Mouse (Mus musculus): Measurements from ENCODE around the gene Atf6. TPM values are rescaled to one million over a fixed set of nuclear protein-coding genes. Genes with fewer than 3 reads are reported as not detected.

Atf6 gene
- polyA plus RNA-seq, 1 experiment, result not detected

DNA sequence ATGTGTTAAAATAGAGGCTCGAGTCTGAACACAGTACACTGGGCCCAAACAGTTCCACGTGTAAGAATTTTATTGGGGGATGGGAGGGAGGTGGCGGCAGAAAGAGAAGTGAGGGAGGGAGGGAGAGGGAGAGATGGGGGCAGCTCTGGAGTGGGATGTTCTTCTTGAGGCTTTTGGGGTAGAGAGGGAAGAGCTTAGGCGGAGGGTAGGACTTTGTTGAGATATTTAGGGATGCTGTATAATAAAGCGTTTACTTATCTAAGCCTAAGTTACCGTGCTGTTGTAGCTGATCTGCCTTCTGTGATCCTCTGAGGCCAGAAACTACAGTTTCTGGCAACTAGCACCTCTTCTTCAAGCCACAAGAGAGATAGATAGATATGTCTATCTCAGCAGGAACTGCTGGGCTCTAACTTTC, 18.5 kb upstream of the Atf6 start:
- H3K4me3 ChIP-seq (ENCODE audit: insufficient read depth, low read depth, low read length), result no peak overlapping the region
- peaks cover 4% of the 10 kb centered on the region; the same call in 1 of the 2 replicates for H3K4me1 ChIP-seq (ENCODE audit: control insufficient read depth, insufficient read depth, low read length)
- 47% methylated on average over 6 of the region's 6 CpGs for WGBS
- TF ChIP-seq POLR2A (IDR thresholded peaks at IDR 0.05; ENCODE audit: insufficient read depth, low read depth, low read length) (no peak), CTCF (IDR thresholded peaks at IDR 0.05; ENCODE audit: insufficient read depth, low read depth, low read length) (no peak)
- H3K27ac ChIP-seq (ENCODE audit: insufficient read depth, low read depth, low read length), result no peak overlapping the region

DNA sequence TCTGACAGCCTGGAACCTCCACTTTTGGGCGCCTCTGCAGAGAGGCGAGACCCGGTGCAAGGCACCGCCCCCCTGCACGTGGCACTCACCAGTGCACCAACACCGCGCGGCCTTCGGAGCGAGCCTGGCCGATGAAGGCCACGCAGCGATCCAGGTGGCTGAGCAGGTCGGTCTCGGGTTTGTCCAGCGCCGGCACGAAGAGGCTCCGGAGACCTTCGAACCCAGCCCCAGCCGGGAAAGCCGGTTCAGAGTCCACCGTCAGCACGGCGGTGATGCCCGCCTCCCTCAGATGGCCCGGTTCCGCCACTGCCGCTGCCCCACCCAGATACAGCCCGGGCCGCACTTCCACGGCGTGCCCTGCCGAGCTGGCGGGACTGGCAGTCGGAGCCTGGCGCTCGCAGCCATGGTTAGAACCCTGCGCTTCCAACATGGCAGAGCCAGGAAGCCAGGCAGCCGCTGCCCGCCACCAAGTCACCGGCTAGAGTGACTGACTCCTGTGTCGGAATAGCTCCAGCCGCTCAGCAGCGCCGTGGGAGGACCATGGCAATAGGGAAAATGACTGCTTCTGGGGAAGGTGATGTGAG, 17.5 kb upstream of the Atf6 start, which contains the start of the genes Gm26620 and Dusp12:
Gene Gm26620 (plus strand): TSS at position 88 of the 584 bp plus-strand sequence.
Gene Dusp12 (minus strand): TSS at position 563 of the 584 bp plus-strand sequence.
- Histone ChIP-seq H3K4me1 (ENCODE audit: control insufficient read depth, insufficient read depth, low read length) (peaks cover 4% of the 10 kb centered on the region; the same call in 1 of the 2 replicates), H3K4me3 (ENCODE audit: insufficient read depth, low read depth, low read length) (peak within 1 kb of the TSS; percentile 60), H3K27ac (ENCODE audit: insufficient read depth, low read depth, low read length) (no peak within 1 kb of the TSS)
- under 1% methylated on average over 46 of the region's 46 CpGs for WGBS
- 0 out of 2 replicates have a peak, but pooled peaks have one; percentile 23 for TF ChIP-seq POLR2A (IDR thresholded peaks at IDR 0.05; ENCODE audit: insufficient read depth, low read depth, low read length)
- peak; percentile 53 for TF ChIP-seq CTCF (IDR thresholded peaks at IDR 0.05; ENCODE audit: insufficient read depth, low read depth, low read length)

DNA sequence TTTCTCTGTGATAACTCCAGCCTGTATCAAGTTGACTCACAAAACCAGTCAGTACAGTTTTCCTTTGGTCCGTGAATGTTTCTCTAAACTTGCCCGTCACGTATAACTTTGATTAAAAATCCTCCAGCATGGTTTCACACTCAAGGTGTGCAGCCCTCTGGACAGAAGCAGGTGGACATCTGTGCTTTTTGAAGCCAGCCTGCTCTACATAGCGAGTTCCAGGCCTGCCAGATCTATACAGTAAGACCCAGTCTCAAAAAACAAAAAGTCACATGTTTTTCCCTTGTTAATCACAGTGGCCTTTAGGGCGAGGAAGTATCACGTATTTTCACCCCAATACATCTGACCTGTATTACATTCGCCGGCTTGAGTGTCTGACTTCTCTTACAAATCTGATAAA, 16.8 kb upstream of the Atf6 start:
- H3K4me3 ChIP-seq (ENCODE audit: insufficient read depth, low read depth, low read length), result peak overlapping the region; percentile 60; the same call in 1 of the 2 replicates
- H3K27ac ChIP-seq (ENCODE audit: insufficient read depth, low read depth, low read length), result no peak overlapping the region
- 20% methylated on average over 8 of the region's 8 CpGs for WGBS
- TF ChIP-seq CTCF (IDR thresholded peaks at IDR 0.05; ENCODE audit: insufficient read depth, low read depth, low read length) (no peak), POLR2A (IDR thresholded peaks at IDR 0.05; ENCODE audit: insufficient read depth, low read depth, low read length) (no peak)
- peaks cover 4% of the 10 kb centered on the region; the same call in 1 of the 2 replicates for H3K4me1 ChIP-seq (ENCODE audit: control insufficient read depth, insufficient read depth, low read length)

DNA sequence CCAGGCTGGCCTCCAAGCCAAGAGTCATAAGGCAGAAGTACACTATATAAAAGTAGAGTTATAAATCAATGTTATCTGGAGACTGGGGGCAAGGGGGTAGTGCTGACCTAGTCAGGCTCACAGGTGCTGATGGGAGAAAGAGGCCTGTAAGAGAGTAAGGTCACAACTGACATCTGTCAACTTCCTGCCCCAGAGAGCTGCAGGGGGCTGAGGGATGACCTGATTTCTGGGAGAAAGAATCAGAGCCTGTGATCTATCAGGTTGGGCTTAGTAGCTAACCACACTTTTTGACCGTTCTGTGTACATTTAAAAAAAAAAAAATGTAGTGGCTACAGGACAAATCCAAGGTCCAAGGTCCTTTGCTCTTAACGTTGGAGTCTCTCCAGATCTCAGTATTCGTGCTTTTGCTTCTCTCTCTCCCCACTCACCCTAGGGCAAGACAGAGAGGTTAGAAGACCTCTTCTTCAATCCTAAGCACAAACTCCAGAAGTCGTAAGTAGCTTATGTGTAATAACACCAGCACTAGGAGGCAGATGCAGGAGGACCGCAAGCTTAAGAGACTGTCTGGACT, 15.4 kb upstream of the Atf6 start:
- TF ChIP-seq CTCF (IDR thresholded peaks at IDR 0.05; ENCODE audit: insufficient read depth, low read depth, low read length) (no peak), POLR2A (IDR thresholded peaks at IDR 0.05; ENCODE audit: insufficient read depth, low read depth, low read length) (no peak)
- 83% methylated on average over 5 of the region's 5 CpGs for WGBS
- Histone ChIP-seq H3K27ac (ENCODE audit: insufficient read depth, low read depth, low read length) (no peak overlapping the region), H3K4me3 (ENCODE audit: insufficient read depth, low read depth, low read length) (no peak overlapping the region), H3K4me1 (ENCODE audit: control insufficient read depth, insufficient read depth, low read length) (peaks cover 4% of the 10 kb centered on the region; the same call in 1 of the 2 replicates)

DNA sequence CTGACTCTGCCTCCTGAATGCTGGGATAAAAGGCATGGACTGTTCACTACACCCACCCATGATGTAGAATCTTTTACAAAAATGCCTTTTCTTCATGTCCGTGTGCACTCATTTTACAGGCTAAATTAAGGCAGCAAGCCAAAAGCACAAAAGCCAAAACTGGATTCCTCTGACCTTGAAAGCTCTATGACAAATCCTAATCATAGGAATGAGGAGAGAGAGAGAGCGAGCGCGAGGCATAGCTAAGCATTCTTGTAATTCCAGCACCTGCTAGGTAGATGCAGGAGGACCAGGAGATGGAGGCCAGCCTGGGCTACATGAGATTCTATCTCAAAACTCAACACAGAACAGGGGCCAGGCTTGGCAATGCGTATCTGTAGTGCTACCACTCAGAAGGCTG, 9.3 kb upstream of the Atf6 start:
- TF ChIP-seq POLR2A (IDR thresholded peaks at IDR 0.05; ENCODE audit: insufficient read depth, low read depth, low read length) (no peak), CTCF (IDR thresholded peaks at IDR 0.05; ENCODE audit: insufficient read depth, low read depth, low read length) (no peak)
- 92% methylated on average over 5 of the region's 5 CpGs for WGBS

DNA sequence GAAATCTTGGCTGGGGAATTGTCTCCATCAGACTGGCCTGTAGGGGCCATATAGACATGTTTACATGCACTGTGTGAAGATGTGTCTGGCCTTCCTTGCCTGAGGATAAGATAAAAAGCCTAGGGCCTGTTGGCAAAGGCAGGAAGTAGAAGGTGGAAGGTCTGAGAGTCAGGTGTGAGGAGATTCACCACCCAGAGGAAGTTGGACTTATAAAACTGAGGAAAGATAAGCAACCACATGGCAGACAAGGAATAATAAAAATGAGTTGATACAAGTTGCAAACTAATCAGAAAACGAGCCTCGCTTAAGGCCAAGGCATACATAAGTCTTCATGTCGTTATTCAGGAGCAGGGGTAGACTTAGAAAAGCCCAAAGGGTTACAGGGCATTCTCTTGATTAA, 8.1 kb upstream of the Atf6 start:
- H3K27ac ChIP-seq (ENCODE audit: insufficient read depth, low read depth, low read length), result no peak overlapping the region
- no peaks in the 10 kb centered on the region for H3K4me1 ChIP-seq (ENCODE audit: control insufficient read depth, insufficient read depth, low read length)
- 93% methylated on average over 3 of the region's 3 CpGs for WGBS
- TF ChIP-seq POLR2A (IDR thresholded peaks at IDR 0.05; ENCODE audit: insufficient read depth, low read depth, low read length) (no peak), CTCF (IDR thresholded peaks at IDR 0.05; ENCODE audit: insufficient read depth, low read depth, low read length) (no peak)
- no peak overlapping the region for H3K4me3 ChIP-seq (ENCODE audit: insufficient read depth, low read depth, low read length)

More for the DNA sequence above, 9.3 kb upstream of the Atf6 start:
- no peak overlapping the region for H3K27ac ChIP-seq (ENCODE audit: insufficient read depth, low read depth, low read length)
- H3K4me1 ChIP-seq (ENCODE audit: control insufficient read depth, insufficient read depth, low read length), result no peaks in the 10 kb centered on the region
- no peak overlapping the region for H3K4me3 ChIP-seq (ENCODE audit: insufficient read depth, low read depth, low read length)

DNA sequence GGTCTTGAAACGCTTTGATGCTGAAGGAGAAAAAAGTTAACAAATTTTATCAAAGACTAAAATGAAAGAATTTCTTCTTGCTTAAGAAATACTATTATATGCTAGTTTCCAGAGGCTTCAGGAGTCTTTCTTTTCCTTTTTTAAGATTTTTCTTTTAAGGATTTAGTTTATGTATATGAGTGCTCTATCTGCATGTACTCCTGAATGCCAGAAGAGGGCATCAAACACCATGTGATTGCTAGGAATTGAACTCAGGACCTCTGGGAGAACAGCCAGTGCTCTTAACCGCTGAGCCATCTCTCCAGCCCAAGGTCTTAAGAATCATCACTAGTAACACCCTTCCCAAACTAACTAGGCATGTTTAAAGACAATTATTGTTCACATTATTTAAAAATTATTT, 4.4 kb upstream of the Atf6 start:
- no peak for TF ChIP-seq CTCF (IDR thresholded peaks at IDR 0.05; ENCODE audit: insufficient read depth, low read depth, low read length)
- no peak for TF ChIP-seq POLR2A (IDR thresholded peaks at IDR 0.05; ENCODE audit: insufficient read depth, low read depth, low read length)
- Histone ChIP-seq H3K4me1 (ENCODE audit: control insufficient read depth, insufficient read depth, low read length) (no peaks in the 10 kb centered on the region), H3K27ac (ENCODE audit: insufficient read depth, low read depth, low read length) (no peak overlapping the region), H3K4me3 (ENCODE audit: insufficient read depth, low read depth, low read length) (no peak overlapping the region)
- 95% methylated on average over 2 of the region's 2 CpGs for WGBS

DNA sequence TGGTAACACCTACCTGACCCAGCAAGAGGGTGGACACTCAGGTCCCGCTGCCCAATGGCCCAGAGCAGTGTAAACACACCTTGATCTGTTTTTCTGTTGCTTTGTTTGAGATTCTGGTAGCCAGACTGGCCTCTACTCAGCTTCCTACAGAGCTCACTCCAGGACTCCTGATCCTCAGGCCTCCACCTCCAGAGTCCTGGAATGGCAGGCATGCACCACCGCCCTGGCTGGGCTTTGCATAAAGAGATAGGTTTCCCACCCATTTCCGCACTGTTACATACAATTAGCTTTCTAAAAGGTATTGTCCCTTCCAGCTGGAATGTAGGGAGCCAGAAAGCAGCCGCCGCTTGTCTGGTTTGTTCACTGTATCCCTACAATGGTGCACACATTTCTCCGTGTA, 3.8 kb upstream of the Atf6 start:
- Histone ChIP-seq H3K27ac (ENCODE audit: insufficient read depth, low read depth, low read length) (no peak overlapping the region), H3K4me1 (ENCODE audit: control insufficient read depth, insufficient read depth, low read length) (no peaks in the 10 kb centered on the region), H3K4me3 (ENCODE audit: insufficient read depth, low read depth, low read length) (no peak overlapping the region)
- TF ChIP-seq CTCF (IDR thresholded peaks at IDR 0.05; ENCODE audit: insufficient read depth, low read depth, low read length) (no peak), POLR2A (IDR thresholded peaks at IDR 0.05; ENCODE audit: insufficient read depth, low read depth, low read length) (no peak)
- WGBS, result 91% methylated on average over 6 of the region's 6 CpGs

DNA sequence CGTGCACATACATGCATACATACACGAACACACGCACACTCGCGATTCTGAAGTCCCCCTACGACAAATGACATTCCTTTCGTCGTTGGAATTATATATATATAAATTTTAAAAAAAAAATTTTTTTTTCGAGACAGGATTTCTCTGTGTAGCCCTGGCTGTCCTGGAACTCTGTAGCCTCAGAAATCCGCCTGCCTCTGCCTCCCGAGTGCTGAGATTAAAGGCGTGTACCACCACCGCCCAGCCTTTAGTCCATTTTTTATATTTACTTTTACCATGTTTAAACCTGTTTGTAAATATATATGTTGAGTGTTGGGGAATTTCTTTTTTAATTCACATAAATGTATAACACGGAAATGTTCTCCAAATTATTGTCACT, 1.3 kb upstream of the Atf6 start:
- no peaks in the 10 kb centered on the region for H3K4me1 ChIP-seq (ENCODE audit: control insufficient read depth, insufficient read depth, low read length)
- peak overlapping the region; percentile 98 for H3K4me3 ChIP-seq (ENCODE audit: insufficient read depth, low read depth, low read length)
- TF ChIP-seq POLR2A (IDR thresholded peaks at IDR 0.05; ENCODE audit: insufficient read depth, low read depth, low read length) (no peak), CTCF (IDR thresholded peaks at IDR 0.05; ENCODE audit: insufficient read depth, low read depth, low read length) (no peak)
- H3K27ac ChIP-seq (ENCODE audit: insufficient read depth, low read depth, low read length), result no peak overlapping the region
- 14% methylated on average over 14 of the region's 14 CpGs for WGBS

Measured in olfactory bulb, adult 2 months (tissue).